Mouse (Mus musculus) liver, embryonic 12.5 days (tissue): ENCODE results near the gene Muc3. TPM values are rescaled to one million over a fixed set of nuclear protein-coding genes. Genes with fewer than 3 reads are reported as not detected.

Experiments used
- ATAC-seq: fragments of 200-750 bp; cut with Nextera tagmentation; 2 replicates; pipeline ENCODE4 v1.8.0; 2017; ENCODE audit warnings: moderate number of reproducible peaks, mild to moderate bottlenecking, moderate library complexity
- H3K27ac ChIP-seq: fragments of 300-500 bp; sonication (generic); 2 replicates; pipeline ENCODE4 v1.5.1; 2016; ENCODE audit warnings: mild to moderate bottlenecking
- H3K27me3 ChIP-seq: fragments of 300-500 bp; sonication (generic); replicated peaks from 2 replicates; pipeline ENCODE4 v1.6.1; 2016; ENCODE audit warnings: mild to moderate bottlenecking, moderate library complexity
- H3K36me3 ChIP-seq: fragments of 300-500 bp; sonication (generic); 2 replicates; pipeline ENCODE4 v1.6.1; 2016; ENCODE audit warnings: mild to moderate bottlenecking, moderate library complexity
- H3K4me1 ChIP-seq: fragments of 300-500 bp; sonication (generic); 2 replicates; pipeline ENCODE4 v1.6.1; 2016
- H3K4me2 ChIP-seq: fragments of 300-500 bp; sonication (generic); 2 replicates; pipeline ENCODE4 v1.6.1; 2016; ENCODE audit warnings: mild to moderate bottlenecking, moderate library complexity
- H3K4me3 ChIP-seq: fragments of 300-500 bp; sonication (generic); 2 replicates; pipeline ENCODE4 v1.5.1; 2016; ENCODE audit warnings: mild to moderate bottlenecking, moderate library complexity
- H3K9ac ChIP-seq: fragments of 300-500 bp; sonication (generic); 2 replicates; pipeline ENCODE4 v1.6.1; 2016; ENCODE audit warnings: mild to moderate bottlenecking, moderate library complexity
- H3K9me3 ChIP-seq: fragments of 300-500 bp; sonication (generic); replicated peaks from 2 replicates; pipeline ENCODE4 v1.6.1; 2016; ENCODE audit warnings: mild to moderate bottlenecking, moderate library complexity
- WGBS: fragments of 180-500 bp; shearing (Covaris S2); methylation state at CpG from one replicate; pipeline ENCODE4 v1.1.7; 2016; ENCODE audit not compliant: insufficient replicate concordance; 5-methylcytosine and 5-hydroxymethylcytosine counted together
- polyA plus RNA-seq: library from polyadenylated mRNA; unstranded; fragments of >200 nt; fragmentation: Nextera tagmentation; extraction: Ambion mirVana; gene quantifications from 2 replicates; pipeline ENCODE4 v1.2.1, GENCODE M21; 2016

Gene Muc3
- polyA plus RNA-seq, 1 experiment from 2014 or later, result not detected

- no peak overlapping the region for H3K4me3 ChIP-seq
- H3K36me3 ChIP-seq, result peaks cover 27% of the 10 kb centered on the region
- H3K9ac ChIP-seq, result peak overlapping the region; percentile 20; the same call in 1 of the 2 replicates
- WGBS, result 66% methylated on average over 4 of the region's 4 CpGs
- 0 out of 2 replicates have a peak, but pooled peaks cover 5% of the 10 kb centered on the region for H3K27me3 ChIP-seq
- peak overlapping the region; percentile 34 for H3K4me2 ChIP-seq
- no peak for ATAC-seq
- 0 out of 2 replicates have a peak overlapping the region, but pooled peaks have one; percentile 17 for H3K27ac ChIP-seq
- H3K4me1 ChIP-seq, result peaks cover 52% of the 10 kb centered on the region
- peaks cover 17% of the 10 kb centered on the region for H3K9me3 ChIP-seq
Observed at GRCm38 (mm10) chr5:137106434-137106833, 42.7 kb downstream of the Muc3 start.

GRCm38 (mm10) chr5:137103969-137104368 lies 45.2 kb downstream of the Muc3 start:
- H3K9ac ChIP-seq, result peak overlapping the region; percentile 69
- H3K4me1 ChIP-seq, result peaks cover 76% of the 10 kb centered on the region

GRCm38 (mm10) chr5:137102575-137103522 lies 46.3 kb downstream of the Muc3 start:
- peak overlapping the region; percentile 32 for H3K4me3 ChIP-seq
- no peaks in the 10 kb centered on the region for H3K9me3 ChIP-seq
- peak; percentile 93 for ATAC-seq
- peaks cover 88% of the 10 kb centered on the region for H3K4me1 ChIP-seq
- H3K27me3 ChIP-seq, result 0 out of 2 replicates have a peak, but pooled peaks cover 2% of the 10 kb centered on the region
- H3K4me2 ChIP-seq, result peak overlapping the region; percentile 68
- 0 out of 2 replicates have a peak, but pooled peaks cover 12% of the 10 kb centered on the region for H3K36me3 ChIP-seq
- H3K9ac ChIP-seq, result peak overlapping the region; percentile 69
- WGBS, result 31% methylated on average over 28 of the region's 28 CpGs
- H3K27ac ChIP-seq, result peak overlapping the region; percentile 99

More at GRCm38 (mm10) chr5:137103969-137104368, 45.2 kb downstream of the Muc3 start:
- Histone ChIP-seq H3K9me3 (no peaks in the 10 kb centered on the region), H3K27ac (peak overlapping the region; percentile 99), H3K4me2 (peak overlapping the region; percentile 68), H3K36me3 (0 out of 2 replicates have a peak, but pooled peaks cover 12% of the 10 kb centered on the region), H3K4me3 (no peak overlapping the region), H3K27me3 (0 out of 2 replicates have a peak, but pooled peaks cover 5% of the 10 kb centered on the region)
- ATAC-seq, result no peak
- 84% methylated on average over 2 of the region's 2 CpGs for WGBS

- Histone ChIP-seq H3K4me2 (peak overlapping the region; percentile 68), H3K36me3 (0 out of 2 replicates have a peak, but pooled peaks cover 12% of the 10 kb centered on the region), H3K4me3 (no peak overlapping the region), H3K27me3 (no peaks in the 10 kb centered on the region), H3K9me3 (no peaks in the 10 kb centered on the region), H3K27ac (peak overlapping the region; percentile 99), H3K4me1 (peaks cover 92% of the 10 kb centered on the region), H3K9ac (peak overlapping the region; percentile 69)
- 71% methylated on average over 10 of the region's 10 CpGs for WGBS
- ATAC-seq, result no peak
Observed at GRCm38 (mm10) chr5:137102078-137102477, 47.0 kb downstream of the Muc3 start.

GRCm38 (mm10) chr5:137100660-137101059 lies 48.5 kb downstream of the Muc3 start:
- Histone ChIP-seq H3K27me3 (no peaks in the 10 kb centered on the region), H3K9me3 (no peaks in the 10 kb centered on the region), H3K27ac (peak overlapping the region; percentile 99), H3K36me3 (0 out of 2 replicates have a peak, but pooled peaks cover 12% of the 10 kb centered on the region), H3K4me3 (no peak overlapping the region), H3K4me1 (peaks cover 81% of the 10 kb centered on the region), H3K4me2 (no peak overlapping the region), H3K9ac (peak overlapping the region; percentile 24)
- ATAC-seq, result no peak
- 41% methylated on average over 4 of the region's 4 CpGs for WGBS

- Histone ChIP-seq H3K27me3 (no peaks in the 10 kb centered on the region), H3K9me3 (no peaks in the 10 kb centered on the region), H3K9ac (peak overlapping the region; percentile 22; the same call in 1 of the 2 replicates), H3K36me3 (no peaks in the 10 kb centered on the region), H3K4me2 (peak overlapping the region; percentile 29), H3K27ac (peak overlapping the region; percentile 71), H3K4me3 (no peak overlapping the region), H3K4me1 (peaks cover 71% of the 10 kb centered on the region)
- 23% methylated on average over 11 of the region's 11 CpGs for WGBS
- peak; percentile 54 for ATAC-seq
Observed at GRCm38 (mm10) chr5:137098418-137098817, 50.7 kb downstream of the Muc3 start.

- WGBS, result 73% methylated on average over 1 of the region's 1 CpGs
- H3K9me3 ChIP-seq, result no peaks in the 10 kb centered on the region
- no peak overlapping the region for H3K4me2 ChIP-seq
- no peak for ATAC-seq
- H3K36me3 ChIP-seq, result no peaks in the 10 kb centered on the region
- H3K9ac ChIP-seq, result no peak overlapping the region
- peaks cover 56% of the 10 kb centered on the region for H3K4me1 ChIP-seq
- H3K4me3 ChIP-seq, result no peak overlapping the region
- no peak overlapping the region for H3K27ac ChIP-seq
- no peaks in the 10 kb centered on the region for H3K27me3 ChIP-seq
Observed at GRCm38 (mm10) chr5:137096037-137096436, 53.1 kb downstream of the Muc3 start.

GRCm38 (mm10) chr5:137095135-137095534 lies 54.0 kb downstream of the Muc3 start:
- WGBS, result 57% methylated on average over 10 of the region's 10 CpGs
- ATAC-seq, result no peak
- no peak overlapping the region for H3K27ac ChIP-seq

GRCm38 (mm10) chr5:137093720-137094119 lies 55.4 kb downstream of the Muc3 start:
- no peak overlapping the region for H3K27ac ChIP-seq
- 0 out of 2 replicates have a peak, but pooled peaks cover 1% of the 10 kb centered on the region for H3K9me3 ChIP-seq
- no peak overlapping the region for H3K4me2 ChIP-seq
- no peak overlapping the region for H3K4me3 ChIP-seq
- peaks cover 34% of the 10 kb centered on the region for H3K4me1 ChIP-seq
- H3K9ac ChIP-seq, result no peak overlapping the region
- no peaks in the 10 kb centered on the region for H3K36me3 ChIP-seq
- 65% methylated on average over 9 of the region's 9 CpGs for WGBS
- ATAC-seq, result no peak
- no peaks in the 10 kb centered on the region for H3K27me3 ChIP-seq

More at GRCm38 (mm10) chr5:137095135-137095534, 54.0 kb downstream of the Muc3 start:
- no peaks in the 10 kb centered on the region for H3K27me3 ChIP-seq
- H3K4me2 ChIP-seq, result no peak overlapping the region
- no peaks in the 10 kb centered on the region for H3K36me3 ChIP-seq
- H3K9me3 ChIP-seq, result no peaks in the 10 kb centered on the region
- H3K4me1 ChIP-seq, result peaks cover 47% of the 10 kb centered on the region
- H3K9ac ChIP-seq, result no peak overlapping the region
- H3K4me3 ChIP-seq, result no peak overlapping the region

GRCm38 (mm10) chr5:137091560-137091959 lies 57.6 kb downstream of the Muc3 start:
- 0 out of 2 replicates have a peak, but pooled peaks cover 4% of the 10 kb centered on the region for H3K9me3 ChIP-seq
- no peaks in the 10 kb centered on the region for H3K36me3 ChIP-seq
- H3K4me1 ChIP-seq, result peaks cover 24% of the 10 kb centered on the region
- WGBS, result 52% methylated on average over 6 of the region's 6 CpGs
- ATAC-seq, result no peak; the same call in 1 of the 2 replicates
- H3K4me2 ChIP-seq, result no peak overlapping the region
- H3K4me3 ChIP-seq, result no peak overlapping the region
- H3K9ac ChIP-seq, result no peak overlapping the region
- no peak overlapping the region for H3K27ac ChIP-seq
- H3K27me3 ChIP-seq, result no peaks in the 10 kb centered on the region

- H3K36me3 ChIP-seq, result no peaks in the 10 kb centered on the region
- 67% methylated on average over 10 of the region's 10 CpGs for WGBS
- no peak overlapping the region for H3K27ac ChIP-seq
- H3K4me3 ChIP-seq, result no peak overlapping the region
- no peaks in the 10 kb centered on the region for H3K27me3 ChIP-seq
- no peak for ATAC-seq
- H3K4me1 ChIP-seq, result peaks cover 26% of the 10 kb centered on the region
- no peak overlapping the region for H3K9ac ChIP-seq
- no peak overlapping the region for H3K4me2 ChIP-seq
- 0 out of 2 replicates have a peak, but pooled peaks cover 6% of the 10 kb centered on the region for H3K9me3 ChIP-seq
Observed at GRCm38 (mm10) chr5:137090870-137091269, 58.3 kb downstream of the Muc3 start.

GRCm38 (mm10) chr5:137087410-137087809 lies 61.7 kb downstream of the Muc3 start:
- Histone ChIP-seq H3K27me3 (no peaks in the 10 kb centered on the region), H3K4me2 (no peak overlapping the region), H3K27ac (no peak overlapping the region), H3K4me3 (no peak overlapping the region), H3K9me3 (0 out of 2 replicates have a peak, but pooled peaks cover 8% of the 10 kb centered on the region), H3K36me3 (no peaks in the 10 kb centered on the region), H3K9ac (no peak overlapping the region), H3K4me1 (peaks cover 34% of the 10 kb centered on the region)
- 76% methylated on average over 8 of the region's 8 CpGs for WGBS
- no peak for ATAC-seq
